Mouse (Mus musculus) midbrain, embryonic 15.5 days (tissue): ENCODE measurements around the gene Lyg1. TPM values are rescaled to one million over a fixed set of nuclear protein-coding genes. Genes with fewer than 3 reads are reported as not detected.

Source experiments
- ATAC-seq: fragments of 200-750 bp; cut with Nextera tagmentation; replicated peaks from 2 replicates; pipeline ENCODE4 v1.8.0; 2017; ENCODE audit warnings: moderate TSS enrichment
- H3K27ac ChIP-seq: fragments of 300-500 bp; sonication (generic); 2 replicates; pipeline ENCODE4 v1.5.1; 2015; ENCODE audit warnings: mild to moderate bottlenecking, inconsistent platforms
- H3K27me3 ChIP-seq: fragments of 300-500 bp; sonication (generic); replicated peaks from 2 replicates; pipeline ENCODE4 v1.6.1; 2015; ENCODE audit warnings: inconsistent platforms
- H3K36me3 ChIP-seq: fragments of 300-500 bp; sonication (generic); replicated peaks from 2 replicates; pipeline ENCODE4 v1.6.1; 2015; ENCODE audit warnings: inconsistent platforms
- H3K4me1 ChIP-seq: fragments of 300-500 bp; sonication (generic); 2 replicates; pipeline ENCODE4 v1.6.1; 2015; ENCODE audit warnings: inconsistent platforms
- H3K4me2 ChIP-seq: fragments of 300-500 bp; sonication (generic); 2 replicates; pipeline ENCODE4 v1.6.1; 2015; ENCODE audit warnings: inconsistent platforms, mild to moderate bottlenecking, moderate library complexity
- H3K4me3 ChIP-seq: fragments of 300-500 bp; sonication (generic); 2 replicates; pipeline ENCODE4 v1.5.1; 2015; ENCODE audit warnings: mild to moderate bottlenecking, inconsistent platforms
- H3K9ac ChIP-seq: fragments of 300-500 bp; sonication (generic); 2 replicates; pipeline ENCODE4 v1.6.1; 2015; ENCODE audit warnings: mild to moderate bottlenecking, inconsistent platforms
- H3K9me3 ChIP-seq: fragments of 300-500 bp; sonication (generic); 2 replicates; pipeline ENCODE4 v1.6.1; 2016; ENCODE audit warnings: inconsistent platforms
- WGBS: fragments of 180-500 bp; shearing (Covaris S2); methylation state at CpG from one replicate; pipeline ENCODE4 v1.1.7; 2015; ENCODE audit warnings: mixed read lengths; 5-methylcytosine and 5-hydroxymethylcytosine counted together
- polyA plus RNA-seq: library from polyadenylated mRNA; unstranded; fragments of >200 nt; fragmentation: Nextera tagmentation; extraction: Ambion mirVana; gene quantifications from 2 replicates; pipeline ENCODE4 v1.2.1, GENCODE M21; 2015

The Lyg1 gene
- not detected in 2 replicates for polyA plus RNA-seq

DNA sequence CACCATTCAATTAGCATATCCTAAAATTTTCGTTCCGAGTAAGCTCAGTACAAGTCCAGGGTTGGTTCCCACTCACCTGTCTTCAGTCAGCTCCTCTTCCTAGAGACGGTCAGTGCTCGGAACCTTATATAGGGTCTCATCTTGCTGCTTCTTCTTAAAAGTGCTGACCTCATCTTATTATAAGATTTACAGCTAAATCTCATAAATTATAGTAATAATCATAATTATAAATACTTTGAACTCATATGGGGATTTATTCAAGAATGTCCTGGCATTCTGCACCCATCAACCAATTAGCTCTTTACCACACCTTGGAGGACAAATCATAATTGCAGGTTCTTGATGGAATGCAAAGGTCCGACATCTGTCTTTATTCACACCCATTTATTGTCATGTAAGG lies at the start of gene Lyg1:
Gene Lyg1 (minus strand): TSS at position 101 of the 400 bp plus-strand sequence.
- Histone ChIP-seq H3K9me3 (no peaks in the 10 kb centered on the region), H3K4me1 (no peaks in the 10 kb centered on the region), H3K9ac (no peak within 1 kb of the TSS), H3K4me3 (no peak within 1 kb of the TSS), H3K27me3 (no peaks in the 10 kb centered on the region), H3K36me3 (no peaks in the 10 kb centered on the region), H3K4me2 (no peak within 1 kb of the TSS), H3K27ac (no peak within 1 kb of the TSS)
- no peak for ATAC-seq
- 89% methylated on average over 5 of the region's 5 CpGs for WGBS

DNA sequence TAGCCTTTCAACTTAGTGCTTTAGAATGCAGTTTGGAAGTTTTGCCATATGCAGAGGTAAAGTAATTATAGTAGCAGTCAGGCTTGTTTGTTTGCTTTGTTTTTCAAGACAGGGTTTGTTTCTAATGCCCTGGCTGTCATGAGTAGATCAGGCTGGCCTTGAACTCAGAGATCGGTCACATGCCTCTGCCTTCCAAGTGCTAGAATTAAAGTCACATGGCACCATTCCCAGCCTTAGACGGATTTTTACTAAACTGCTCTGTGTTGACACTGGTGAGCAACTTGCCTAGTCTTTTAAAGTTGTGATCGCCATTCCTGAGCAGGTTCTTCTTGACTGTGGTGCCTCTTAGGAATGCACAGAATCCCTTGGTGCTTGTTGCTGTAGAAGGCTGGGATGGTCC lies 49.2 kb upstream of the Lyg1 start:
- Histone ChIP-seq H3K4me2 (no peak overlapping the region), H3K27me3 (no peaks in the 10 kb centered on the region), H3K36me3 (no peaks in the 10 kb centered on the region), H3K9ac (no peak overlapping the region), H3K27ac (no peak overlapping the region), H3K4me1 (no peaks in the 10 kb centered on the region), H3K9me3 (no peaks in the 10 kb centered on the region), H3K4me3 (no peak overlapping the region)
- 74% methylated on average over 3 of the region's 3 CpGs for WGBS
- ATAC-seq: no peak

- H3K4me1 ChIP-seq: peaks cover 15% of the 10 kb centered on the region
- no peaks in the 10 kb centered on the region for H3K27me3 ChIP-seq
- WGBS: 86% methylated on average over 3 of the region's 3 CpGs
- ATAC-seq: no peak
- no peak overlapping the region for H3K9ac ChIP-seq
- no peaks in the 10 kb centered on the region for H3K36me3 ChIP-seq
- H3K9me3 ChIP-seq: no peaks in the 10 kb centered on the region
- no peak overlapping the region for H3K27ac ChIP-seq
- H3K4me2 ChIP-seq: no peak overlapping the region
- H3K4me3 ChIP-seq: no peak overlapping the region
Measured at GRCm38 (mm10) chr1:38003046-38003445, 45.5 kb upstream of the Lyg1 start.

GRCm38 (mm10) chr1:38001956-38002355 lies 44.4 kb upstream of the Lyg1 start:
- ATAC-seq: no peak

DNA sequence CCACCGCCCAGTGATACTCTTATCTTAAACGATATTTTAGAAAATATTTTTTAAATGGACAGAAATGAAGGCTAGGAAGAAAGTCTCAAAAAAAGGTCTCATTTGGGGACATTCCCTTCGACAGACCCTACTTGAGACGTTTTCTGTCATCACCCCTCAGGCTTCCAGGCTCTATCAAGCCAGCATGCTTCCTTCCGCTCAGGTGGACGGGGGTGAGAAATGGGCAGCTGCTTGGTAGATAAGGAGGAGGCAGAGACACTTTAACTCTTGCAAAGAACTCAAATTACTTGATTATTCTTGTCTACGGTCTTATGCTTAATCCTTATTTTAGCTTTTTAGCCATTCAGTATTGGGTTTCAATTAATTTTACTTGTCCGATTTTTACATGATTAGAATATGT lies 43.3 kb upstream of the Lyg1 start:
- Histone ChIP-seq H3K27ac (no peak overlapping the region), H3K27me3 (no peaks in the 10 kb centered on the region), H3K4me1 (peaks cover 21% of the 10 kb centered on the region), H3K36me3 (no peaks in the 10 kb centered on the region), H3K4me3 (no peak overlapping the region), H3K9ac (no peak overlapping the region), H3K4me2 (no peak overlapping the region), H3K9me3 (no peaks in the 10 kb centered on the region)
- 96% methylated on average over 8 of the region's 8 CpGs for WGBS
- ATAC-seq: no peak

More at GRCm38 (mm10) chr1:38001956-38002355, 44.4 kb upstream of the Lyg1 start:
- no peak overlapping the region for H3K4me3 ChIP-seq
- no peak overlapping the region for H3K27ac ChIP-seq
- no peak overlapping the region for H3K9ac ChIP-seq
- WGBS: 95% methylated on average over 9 of the region's 9 CpGs
- H3K27me3 ChIP-seq: no peaks in the 10 kb centered on the region
- no peak overlapping the region for H3K4me2 ChIP-seq
- no peaks in the 10 kb centered on the region for H3K9me3 ChIP-seq
- H3K4me1 ChIP-seq: peaks cover 15% of the 10 kb centered on the region
- H3K36me3 ChIP-seq: no peaks in the 10 kb centered on the region

DNA sequence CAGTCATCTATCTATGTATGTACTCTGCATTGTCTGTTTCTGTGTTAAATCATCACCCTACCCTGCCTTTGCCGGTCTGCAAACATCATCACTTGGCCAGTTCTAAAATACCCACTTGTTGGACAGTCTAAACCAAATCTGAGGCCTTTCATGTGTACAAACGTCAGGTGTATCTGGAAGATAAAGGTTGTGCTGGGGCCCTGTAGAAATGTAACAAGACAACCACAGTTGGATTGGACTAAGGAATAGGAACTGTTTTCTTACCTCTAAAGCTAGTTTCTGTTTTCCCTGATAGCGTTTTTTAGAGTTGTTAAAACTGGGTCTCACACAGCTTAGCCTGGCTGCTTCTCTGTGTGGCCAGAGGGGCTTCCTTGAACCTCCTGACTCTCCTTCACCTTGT lies 42.0 kb upstream of the Lyg1 start:
- Histone ChIP-seq H3K4me1 (peaks cover 26% of the 10 kb centered on the region), H3K27ac (no peak overlapping the region), H3K27me3 (no peaks in the 10 kb centered on the region), H3K9me3 (no peaks in the 10 kb centered on the region), H3K4me2 (0 out of 2 replicates have a peak overlapping the region, but pooled peaks have one; percentile 81), H3K36me3 (peaks cover 4% of the 10 kb centered on the region; the same call in 1 of the 2 replicates), H3K9ac (no peak overlapping the region), H3K4me3 (no peak overlapping the region)
- WGBS: 81% methylated on average over 3 of the region's 3 CpGs
- ATAC-seq: no peak

- Histone ChIP-seq H3K4me2 (peak overlapping the region; percentile 81), H3K27ac (peak overlapping the region; percentile 94), H3K4me3 (peak overlapping the region; percentile 71), H3K9ac (peak overlapping the region; percentile 81), H3K4me1 (peaks cover 26% of the 10 kb centered on the region), H3K36me3 (peaks cover 13% of the 10 kb centered on the region; the same call in 1 of the 2 replicates), H3K27me3 (no peaks in the 10 kb centered on the region), H3K9me3 (no peaks in the 10 kb centered on the region)
- peak; percentile 5; the same call in 1 of the 2 replicates for ATAC-seq
- WGBS: 3% methylated on average over 47 of the region's 47 CpGs
Measured at GRCm38 (mm10) chr1:37998371-37999199, 41.0 kb upstream of the Lyg1 start.

DNA sequence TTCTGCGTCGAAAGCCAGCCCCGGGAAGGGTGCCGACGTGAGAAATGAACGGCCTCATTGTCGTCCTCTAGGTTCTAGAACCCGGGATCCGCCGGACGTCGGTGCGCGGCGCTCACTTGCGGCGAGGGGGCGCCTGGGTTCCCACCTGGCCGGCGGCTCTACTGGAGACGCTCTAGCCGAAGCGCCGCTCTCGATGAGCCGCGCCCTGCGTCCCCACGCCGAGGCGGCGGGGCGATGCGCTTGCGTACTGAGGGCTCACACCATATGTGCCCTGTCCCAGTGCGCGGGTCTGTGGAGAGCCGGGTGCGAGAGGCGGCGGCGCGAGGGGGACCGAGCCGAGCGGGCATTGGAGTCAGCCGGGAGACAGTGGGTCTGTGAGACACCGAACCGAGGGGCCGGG lies 40.3 kb upstream of the Lyg1 start, which contains the start of the genes Txndc9 and Eif5b:
Gene Txndc9 (minus strand): TSS at position 27 of the 400 bp plus-strand sequence.
Gene Eif5b (plus strand): TSS at position 144 of the 400 bp plus-strand sequence.
- Histone ChIP-seq H3K9me3 (no peaks in the 10 kb centered on the region), H3K27me3 (no peaks in the 10 kb centered on the region), H3K4me3 (peak within 1 kb of the TSS; percentile 71), H3K27ac (peak within 1 kb of the TSS; percentile 94), H3K36me3 (peaks cover 20% of the 10 kb centered on the region; the same call in 1 of the 2 replicates), H3K4me1 (peaks cover 26% of the 10 kb centered on the region), H3K9ac (peak within 1 kb of the TSS; percentile 81), H3K4me2 (peak within 1 kb of the TSS; percentile 81)
- under 1% methylated on average over 50 of the region's 50 CpGs for WGBS
- ATAC-seq: peak; percentile 94

DNA sequence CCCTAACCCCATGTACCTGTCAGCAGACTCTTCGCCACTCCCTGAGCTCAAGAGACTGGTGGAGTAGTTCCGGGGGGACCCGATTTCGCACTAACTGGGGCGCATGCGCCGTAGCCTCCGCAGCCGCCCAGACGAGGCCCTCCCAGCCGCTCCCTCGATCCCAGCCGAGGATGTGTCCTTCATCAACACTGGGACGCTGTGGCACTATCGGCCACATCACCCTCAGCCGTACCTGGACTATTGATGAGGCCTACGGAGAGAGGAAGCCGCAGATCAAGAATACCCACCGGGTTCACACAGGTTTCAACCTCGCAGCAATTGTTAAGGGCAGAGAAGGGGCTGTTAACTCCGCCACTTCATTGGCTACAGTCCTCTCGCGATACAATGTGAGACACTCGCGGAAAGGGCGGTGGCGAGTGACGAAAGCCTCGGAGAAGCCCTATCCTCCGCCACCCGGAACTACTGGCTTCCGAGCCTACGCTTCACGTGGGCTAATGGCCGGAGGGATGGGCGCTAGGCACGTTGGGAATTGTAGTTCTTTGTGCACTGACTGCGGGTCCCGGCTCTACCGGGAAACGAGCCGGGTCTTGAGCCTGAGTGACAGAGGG lies 39.4 kb upstream of the Lyg1 start:
- Histone ChIP-seq H3K27ac (peak overlapping the region; percentile 94), H3K27me3 (no peaks in the 10 kb centered on the region), H3K4me2 (peak overlapping the region; percentile 81), H3K9me3 (no peaks in the 10 kb centered on the region), H3K36me3 (peaks cover 25% of the 10 kb centered on the region; the same call in 1 of the 2 replicates), H3K4me3 (peak overlapping the region; percentile 71), H3K4me1 (peaks cover 26% of the 10 kb centered on the region), H3K9ac (peak overlapping the region; percentile 81)
- peak; percentile 97 for ATAC-seq
- under 1% methylated on average over 42 of the region's 42 CpGs for WGBS

- 39% methylated on average over 3 of the region's 3 CpGs for WGBS
- Histone ChIP-seq H3K9me3 (no peaks in the 10 kb centered on the region), H3K27ac (peak overlapping the region; percentile 94; the same call in 1 of the 2 replicates), H3K9ac (peak overlapping the region; percentile 72), H3K4me1 (peaks cover 26% of the 10 kb centered on the region), H3K36me3 (peaks cover 30% of the 10 kb centered on the region), H3K4me3 (peak overlapping the region; percentile 71), H3K4me2 (peak overlapping the region; percentile 73), H3K27me3 (no peaks in the 10 kb centered on the region)
- no peak for ATAC-seq
Measured at GRCm38 (mm10) chr1:37996226-37996625, 38.7 kb upstream of the Lyg1 start.

DNA sequence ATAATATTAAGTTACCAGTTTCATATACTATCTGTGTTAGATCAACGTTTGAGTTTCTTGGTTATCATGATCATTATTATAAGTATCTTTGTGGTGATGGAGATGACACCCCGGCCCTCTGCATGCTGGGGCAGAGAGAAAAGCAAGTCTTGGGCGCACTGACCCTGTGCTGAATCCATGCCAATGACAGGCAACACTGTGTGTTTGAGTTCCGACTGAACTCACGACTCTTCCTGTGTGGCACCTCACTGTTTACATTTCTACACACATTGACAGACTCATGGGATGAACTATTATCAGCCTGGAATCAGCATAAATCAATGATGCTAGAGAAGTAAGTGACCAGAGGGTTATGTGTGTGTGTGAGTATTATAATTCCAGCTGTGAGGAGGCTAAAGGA lies 30.3 kb upstream of the Lyg1 start:
- Histone ChIP-seq H3K9ac (no peak overlapping the region), H3K27me3 (no peaks in the 10 kb centered on the region), H3K27ac (no peak overlapping the region), H3K4me2 (no peak overlapping the region), H3K36me3 (peaks cover 54% of the 10 kb centered on the region), H3K4me3 (no peak overlapping the region), H3K4me1 (no peaks in the 10 kb centered on the region), H3K9me3 (no peaks in the 10 kb centered on the region)
- no peak for ATAC-seq
- WGBS: 94% methylated on average over 5 of the region's 5 CpGs

DNA sequence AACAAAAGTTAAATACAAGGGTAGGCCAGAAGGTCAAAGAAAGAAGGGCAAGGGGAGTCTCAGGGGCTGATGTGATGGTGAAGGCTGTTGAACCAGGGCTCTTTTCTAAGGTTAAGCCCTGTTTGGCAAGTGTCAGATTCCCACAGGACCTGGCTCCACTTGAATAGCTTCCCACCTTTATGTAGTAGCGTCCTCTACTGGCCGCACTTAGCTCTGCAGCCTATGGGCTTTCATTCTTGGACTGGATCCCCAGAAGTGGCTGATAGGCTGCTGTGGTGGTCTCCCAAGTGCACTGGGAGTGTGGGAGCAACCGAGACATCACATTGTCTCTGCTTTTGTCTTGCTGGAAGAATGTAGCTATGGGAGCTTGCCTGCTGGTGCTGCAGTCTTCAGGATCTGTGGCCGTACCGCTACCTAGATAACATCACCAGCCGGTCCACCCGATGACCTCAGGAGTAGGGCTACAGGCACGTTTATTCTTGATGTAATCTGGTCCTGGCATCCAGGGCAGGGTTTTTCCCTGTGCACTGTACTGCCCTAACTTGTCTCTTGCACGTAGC lies 28.3 kb upstream of the Lyg1 start:
- H3K4me2 ChIP-seq: no peak overlapping the region
- no peak overlapping the region for H3K4me3 ChIP-seq
- peaks cover 40% of the 10 kb centered on the region for H3K36me3 ChIP-seq
- ATAC-seq: no peak
- H3K27me3 ChIP-seq: no peaks in the 10 kb centered on the region
- H3K4me1 ChIP-seq: no peaks in the 10 kb centered on the region
- H3K9ac ChIP-seq: no peak overlapping the region
- H3K27ac ChIP-seq: no peak overlapping the region
- 82% methylated on average over 9 of the region's 9 CpGs for WGBS
- H3K9me3 ChIP-seq: no peaks in the 10 kb centered on the region
